ENCODE assay signal across 9 mouse cellular contexts in genomic region chr10:61906226-61906625, GRCm38 (mm10).
DNase-seq lines count a peak whose midpoint lies in the region; ATAC-seq and TF ChIP-seq lines count a peak whose summit lies in the region.
"Had no signal": no experiment of that assay in that cellular context is flagged by ENCODE, and none has a peak within 500 bp of the region (broad histone marks: within the 10 kb centered on the region; RNA-seq: fewer than 3 reads in every experiment).

No protein-coding gene starts in this region.

- H3K9me3 ChIP-seq in liver, embryonic 11.5 days (ENCODE audit: control insufficient read depth, low read length), result no peaks in the 10 kb centered on the region
- 0 out of 2 replicates have a peak, but pooled peaks cover 3% of the 10 kb centered on the region for H3K9me3 ChIP-seq in heart, embryonic 16.5 days (replicated peaks; ENCODE audit: control insufficient read depth, low read length)
- no peaks in the 10 kb centered on the region for H3K9me3 ChIP-seq in neural tube, embryonic 15.5 days (replicated peaks)

- WGBS in liver, adult 2 months, result 44% methylated on average over 5 of the region's 5 CpGs
- 14% methylated on average over 5 of the region's 5 CpGs for WGBS in liver, embryonic 11.5 days
- 14% methylated on average over 5 of the region's 5 CpGs for WGBS in heart, embryonic 16.5 days
- 43% methylated on average over 5 of the region's 5 CpGs for WGBS in neural tube, embryonic 15.5 days

- no peaks in the 10 kb centered on the region for H3K36me3 ChIP-seq in liver, adult 2 months (ENCODE audit: control insufficient read depth, insufficient read depth, low read length)
- H3K36me3 ChIP-seq in liver, embryonic 11.5 days (ENCODE audit: control insufficient read depth, insufficient read depth, low read length), result no peaks in the 10 kb centered on the region
- peaks cover 6% of the 10 kb centered on the region; the same call in 1 of the 2 replicates for H3K36me3 ChIP-seq in heart, embryonic 16.5 days (ENCODE audit: control insufficient read depth, insufficient read depth)
- H3K36me3 ChIP-seq in neural tube, embryonic 15.5 days, result no peaks in the 10 kb centered on the region
- H3K36me3 ChIP-seq: limb, embryonic 12.5 days had no signal

- no peak for ATAC-seq in liver, embryonic 11.5 days (replicated peaks; ENCODE audit: low FRiP score)
- peak; percentile 69 for ATAC-seq in heart, embryonic 16.5 days (replicated peaks; ENCODE audit: extremely low read depth, insufficient read depth, low FRiP score)
- ATAC-seq in neural tube, embryonic 15.5 days (ENCODE audit: low FRiP score), result no peak

- H3K79me2 ChIP-seq in liver, adult 2 months (ENCODE audit: control insufficient read depth, insufficient read depth, low read length), result no peaks in the 10 kb centered on the region

- H3K4me3 ChIP-seq in liver, adult 2 months (ENCODE audit: insufficient read depth, low read depth, low read length), result no peak overlapping the region
- no peak overlapping the region for H3K4me3 ChIP-seq in liver, embryonic 11.5 days (ENCODE audit: low read depth, low read length)
- no peak overlapping the region for H3K4me3 ChIP-seq in cortical plate, adult 2 months (ENCODE audit: insufficient read depth, low read length)
- no peak overlapping the region for H3K4me3 ChIP-seq in heart, embryonic 16.5 days (ENCODE audit: low read length)
- H3K4me3 ChIP-seq in neural tube, embryonic 15.5 days (replicated peaks), result no peak overlapping the region
- H3K4me3 ChIP-seq: limb, embryonic 12.5 days had no signal

- no peak overlapping the region for H3K9ac ChIP-seq in liver, adult 2 months (ENCODE audit: low read depth, low read length)
- H3K9ac ChIP-seq in liver, embryonic 11.5 days (ENCODE audit: low read depth, low read length), result no peak overlapping the region
- H3K9ac ChIP-seq in heart, embryonic 16.5 days (ENCODE audit: low read length), result no peak overlapping the region
- no peak overlapping the region for H3K9ac ChIP-seq in neural tube, embryonic 15.5 days (replicated peaks)
- H3K9ac ChIP-seq: limb, embryonic 12.5 days had no signal

- DNase-seq in liver, adult 2 months (ENCODE audit: extremely low read depth, low read depth, low spot score), result no peak
- no peak for DNase-seq in liver, embryonic 11.5 days (ENCODE audit: low spot score)
- DNase-seq in lung, postnatal 36 days, result peak; percentile 20
- no peak for DNase-seq in urinary bladder, postnatal 4 days (ENCODE audit: low spot score in 2 of 2)
- no peak for DNase-seq in right cerebral cortex, postnatal 4 days

- no peaks in the 10 kb centered on the region for H3K4me1 ChIP-seq in liver, adult 2 months (ENCODE audit: control insufficient read depth, insufficient read depth, low read length)
- H3K4me1 ChIP-seq in liver, embryonic 11.5 days (replicated peaks; ENCODE audit: control insufficient read depth, insufficient read depth, low read length), result peaks cover 4% of the 10 kb centered on the region; the same call in 1 of the 2 replicates
- no peaks in the 10 kb centered on the region for H3K4me1 ChIP-seq in cortical plate, adult 2 months (ENCODE audit: control insufficient read depth, insufficient read depth, low read length)
- H3K4me1 ChIP-seq in heart, embryonic 16.5 days (ENCODE audit: control insufficient read depth, insufficient read depth, low read length), result peaks cover 11% of the 10 kb centered on the region
- H3K4me1 ChIP-seq in neural tube, embryonic 15.5 days, result no peaks in the 10 kb centered on the region

- H3K4me2 ChIP-seq in liver, embryonic 11.5 days, result no peak overlapping the region
- peak overlapping the region; percentile 6; the same call in 1 of the 2 replicates for H3K4me2 ChIP-seq in heart, embryonic 16.5 days (ENCODE audit: low read depth, low read length)
- no peak overlapping the region for H3K4me2 ChIP-seq in neural tube, embryonic 15.5 days
- H3K4me2 ChIP-seq: limb, embryonic 12.5 days had no signal

- no peak overlapping the region for H3K27ac ChIP-seq in liver, adult 2 months (replicated peaks; ENCODE audit: insufficient read depth, low read depth, low read length)
- no peak overlapping the region for H3K27ac ChIP-seq in liver, embryonic 11.5 days (ENCODE audit: low read depth, low read length)
- no peak overlapping the region for H3K27ac ChIP-seq in cortical plate, adult 2 months (ENCODE audit: insufficient read depth, low read length)
- peak overlapping the region; percentile 47; the same call in 1 of the 2 replicates for H3K27ac ChIP-seq in heart, embryonic 16.5 days (ENCODE audit: low read length)
- H3K27ac ChIP-seq in neural tube, embryonic 15.5 days (replicated peaks), result no peak overlapping the region
- H3K27ac ChIP-seq: limb, embryonic 12.5 days had no signal

- peak; percentile 29; the same call in 1 of the 2 replicates for TF ChIP-seq CTCF in liver, adult 2 months (IDR thresholded peaks at IDR 0.05; ENCODE audit: low read depth, low read length)
- TF ChIP-seq CTCF in cortical plate, adult 2 months (IDR thresholded peaks at IDR 0.05; ENCODE audit: extremely low read depth, insufficient read depth, low read length), result peak; percentile 25; the same call in 1 of the 2 replicates

- TF ChIP-seq POLR2A in liver, adult 2 months (IDR thresholded peaks at IDR 0.05; ENCODE audit: extremely low read depth, insufficient read depth, low read length), result no peak
- TF ChIP-seq POLR2A in cortical plate, adult 2 months (IDR thresholded peaks at IDR 0.05; ENCODE audit: extremely low read depth, insufficient read depth, low read length), result no peak

- no peaks in the 10 kb centered on the region for H3K27me3 ChIP-seq in liver, adult 2 months (ENCODE audit: control insufficient read depth, insufficient read depth, low read length)
- no peaks in the 10 kb centered on the region for H3K27me3 ChIP-seq in liver, embryonic 11.5 days (replicated peaks; ENCODE audit: control insufficient read depth, insufficient read depth, low read length)
- no peaks in the 10 kb centered on the region for H3K27me3 ChIP-seq in heart, embryonic 16.5 days (ENCODE audit: control insufficient read depth, insufficient read depth, low read length)
- no peaks in the 10 kb centered on the region for H3K27me3 ChIP-seq in neural tube, embryonic 15.5 days (replicated peaks)
- H3K27me3 ChIP-seq: limb, embryonic 12.5 days had no signal
